Comparison of ENCODE assay signal across 10 mouse cellular contexts in genomic region chr12:52893656-52894405, GRCm38 (mm10).
DNase-seq lines count a peak whose midpoint lies in the region; ATAC-seq and TF ChIP-seq lines count a peak whose summit lies in the region.
"Had no signal": no experiment of that assay in that cellular context is flagged by ENCODE, and none has a peak within 500 bp of the region (broad histone marks: within the 10 kb centered on the region; RNA-seq: fewer than 3 reads in every experiment).

No protein-coding gene starts in this region.

- no peak overlapping the region for H3K9ac ChIP-seq in forebrain, embryonic 11.5 days (ENCODE audit: low read length)
- H3K9ac ChIP-seq in forebrain, embryonic 12.5 days = no peak overlapping the region
- no peak overlapping the region for H3K9ac ChIP-seq in limb, embryonic 13.5 days
- H3K9ac ChIP-seq in limb, embryonic 14.5 days (ENCODE audit: low read depth, low read length, severe bottlenecking) = no peak overlapping the region

- H3K36me3 ChIP-seq in forebrain, embryonic 11.5 days (ENCODE audit: control insufficient read depth, insufficient read depth, low read length) = no peaks in the 10 kb centered on the region
- H3K36me3 ChIP-seq in forebrain, embryonic 12.5 days (replicated peaks) = no peaks in the 10 kb centered on the region
- no peaks in the 10 kb centered on the region for H3K36me3 ChIP-seq in limb, embryonic 13.5 days
- no peaks in the 10 kb centered on the region for H3K36me3 ChIP-seq in limb, embryonic 10.5 days
- no peaks in the 10 kb centered on the region for H3K36me3 ChIP-seq in limb, embryonic 14.5 days (ENCODE audit: control insufficient read depth, insufficient read depth, low read length)
- H3K36me3 ChIP-seq: G1E had no signal

- WGBS in forebrain, embryonic 11.5 days = 88% methylated on average over 11 of the region's 11 CpGs
- 88% methylated on average over 11 of the region's 11 CpGs for WGBS in forebrain, embryonic 12.5 days
- 73% methylated on average over 11 of the region's 11 CpGs for WGBS in limb, embryonic 13.5 days
- 83% methylated on average over 11 of the region's 11 CpGs for WGBS in limb, embryonic 10.5 days
- 73% methylated on average over 11 of the region's 11 CpGs for whole genome bisulfite sequencing in limb, embryonic 14.5 days

- no peaks in the 10 kb centered on the region for H3K9me3 ChIP-seq in forebrain, embryonic 11.5 days (ENCODE audit: control insufficient read depth, low read length)
- no peaks in the 10 kb centered on the region for H3K9me3 ChIP-seq in forebrain, embryonic 12.5 days
- H3K9me3 ChIP-seq in limb, embryonic 13.5 days = no peaks in the 10 kb centered on the region
- H3K9me3 ChIP-seq in limb, embryonic 10.5 days (replicated peaks) = no peaks in the 10 kb centered on the region
- H3K9me3 ChIP-seq in limb, embryonic 14.5 days (ENCODE audit: control insufficient read depth, low read length) = no peaks in the 10 kb centered on the region

- TF ChIP-seq POLR2A in limb, embryonic 14.5 days (IDR thresholded peaks at IDR 0.05; ENCODE audit: borderline replicate concordance, extremely low read depth, insufficient read depth, insufficient read length) = no peak

- no peaks in the 10 kb centered on the region for H3K27me3 ChIP-seq in forebrain, embryonic 11.5 days (ENCODE audit: control insufficient read depth, insufficient read depth, low read length)
- no peaks in the 10 kb centered on the region for H3K27me3 ChIP-seq in forebrain, embryonic 12.5 days
- no peaks in the 10 kb centered on the region for H3K27me3 ChIP-seq in limb, embryonic 13.5 days
- H3K27me3 ChIP-seq in limb, embryonic 10.5 days (ENCODE audit: low read depth, poor library complexity, severe bottlenecking) = no peaks in the 10 kb centered on the region
- no peaks in the 10 kb centered on the region for H3K27me3 ChIP-seq in limb, embryonic 14.5 days (ENCODE audit: control insufficient read depth, insufficient read depth, low read length)

- H3K4me1 ChIP-seq in forebrain, embryonic 11.5 days (replicated peaks; ENCODE audit: control insufficient read depth, insufficient read depth, low read length) = no peaks in the 10 kb centered on the region
- peaks cover 3% of the 10 kb centered on the region; the same call in 1 of the 2 replicates for H3K4me1 ChIP-seq in forebrain, embryonic 12.5 days
- peaks cover 6% of the 10 kb centered on the region; the same call in 1 of the 2 replicates for H3K4me1 ChIP-seq in limb, embryonic 13.5 days
- H3K4me1 ChIP-seq in limb, embryonic 10.5 days = 0 out of 2 replicates have a peak, but pooled peaks cover 4% of the 10 kb centered on the region
- 0 out of 2 replicates have a peak, but pooled peaks cover 4% of the 10 kb centered on the region for H3K4me1 ChIP-seq in limb, embryonic 14.5 days (ENCODE audit: control insufficient read depth, insufficient read depth, low read length)

- peak; percentile 28 for DNase-seq in forebrain, embryonic 11.5 days (ENCODE audit: low spot score)
- no peak for DNase-seq in limb, embryonic 10.5 days (ENCODE audit: low spot score)
- peak; percentile 12 for DNase-seq in adipocyte (ENCODE audit: low spot score)
- DNase-seq in limb, embryonic 14.5 days (ENCODE audit: low spot score) = no peak
- no peak for DNase-seq in thymus, postnatal 25 days
- no peak for DNase-seq in yolk sac, embryonic 10.5 days (ENCODE audit: low spot score)

- no peak for ATAC-seq in forebrain, embryonic 11.5 days (replicated peaks; ENCODE audit: low FRiP score)
- no peak for ATAC-seq in forebrain, embryonic 12.5 days (ENCODE audit: low FRiP score)
- ATAC-seq in limb, embryonic 13.5 days (ENCODE audit: low FRiP score, low read depth) = 0 out of 2 replicates have a peak, but pooled peaks have one; percentile 48
- peak; percentile 27; the same call in 1 of the 2 replicates for ATAC-seq in limb, embryonic 14.5 days (ENCODE audit: low FRiP score, low read depth)
- ATAC-seq: inflammation-experienced regulatory T-cells, adult 6 months had no signal

- no peak overlapping the region for H3K4me2 ChIP-seq in forebrain, embryonic 11.5 days (ENCODE audit: low read depth, low read length, severe bottlenecking)
- no peak overlapping the region for H3K4me2 ChIP-seq in forebrain, embryonic 12.5 days
- no peak overlapping the region for H3K4me2 ChIP-seq in limb, embryonic 13.5 days (replicated peaks)
- H3K4me2 ChIP-seq in limb, embryonic 14.5 days (replicated peaks; ENCODE audit: low read depth, low read length, severe bottlenecking) = no peak overlapping the region

- H3K27ac ChIP-seq in forebrain, embryonic 11.5 days (ENCODE audit: low read depth, low read length) = no peak overlapping the region
- H3K27ac ChIP-seq in forebrain, embryonic 12.5 days = no peak overlapping the region
- H3K27ac ChIP-seq in limb, embryonic 13.5 days = no peak overlapping the region
- H3K27ac ChIP-seq in limb, embryonic 10.5 days = no peak overlapping the region
- no peak overlapping the region for H3K27ac ChIP-seq in limb, embryonic 14.5 days (replicated peaks; ENCODE audit: low read depth, low read length)

- H3K4me3 ChIP-seq in forebrain, embryonic 11.5 days (ENCODE audit: low read depth, low read length) = no peak overlapping the region
- no peak overlapping the region for H3K4me3 ChIP-seq in forebrain, embryonic 12.5 days (replicated peaks)
- no peak overlapping the region for H3K4me3 ChIP-seq in limb, embryonic 13.5 days
- no peak overlapping the region for H3K4me3 ChIP-seq in limb, embryonic 10.5 days
- no peak overlapping the region for H3K4me3 ChIP-seq in limb, embryonic 14.5 days (replicated peaks; ENCODE audit: low read length)

Comparison
In these comparisons a context has a peak if more than half of its experiments do, and no peak if none do; other contexts are left out.
1. ATAC-seq: peak in limb, embryonic 13.5 days (single experiment) and limb, embryonic 14.5 days (single experiment); none in forebrain, embryonic 11.5 days (single experiment) and forebrain, embryonic 12.5 days (single experiment).
2. DNase-seq: peak in forebrain, embryonic 11.5 days (single experiment) and adipocyte (single experiment); none in limb, embryonic 10.5 days (single experiment), limb, embryonic 14.5 days (single experiment), thymus, postnatal 25 days (single experiment) and yolk sac, embryonic 10.5 days (single experiment).